Mouse (Mus musculus) myocyte (in vitro differentiated cells): ENCODE data around the gene Brat1. TPM values are rescaled to one million over a fixed set of nuclear protein-coding genes. Genes with fewer than 3 reads are reported as not detected.

Source experiments
- H3K27me3 ChIP-seq: one replicate; pipeline ENCODE4 v1.6.1; 2011; ENCODE audit not compliant: control insufficient read depth, insufficient read depth, insufficient read length
- H3K36me3 ChIP-seq: one replicate; pipeline ENCODE4 v1.6.1; 2011; ENCODE audit not compliant: control insufficient read depth, insufficient read depth
- H3K4me2 ChIP-seq: one replicate; pipeline ENCODE4 v1.6.1; 2011; ENCODE audit warnings: low read depth, control low read depth
- H3K4me3 ChIP-seq: one replicate; pipeline ENCODE4 v1.5.1; 2011; ENCODE audit warnings: mild to moderate bottlenecking, control low read depth, moderate library complexity
- H3K79me2 ChIP-seq: one replicate; pipeline ENCODE4 v1.6.1; 2011; ENCODE audit not compliant: control insufficient read depth, insufficient read depth
- H3ac ChIP-seq: one replicate; pipeline ENCODE4 v1.6.1; 2011; ENCODE audit not compliant: control insufficient read depth, insufficient read length
- CEBPB ChIP-seq: IDR thresholded peaks from 2 replicates; pipeline ENCODE4 v1.6.1; 2011; ENCODE audit warnings: mild to moderate bottlenecking, moderate library complexity; ENCODE audit not compliant: poor library complexity, insufficient read depth, severe bottlenecking
- E2F4 ChIP-seq: IDR thresholded peaks from one replicate; pipeline ENCODE4 v1.6.1; 2011; ENCODE audit warnings: mild to moderate bottlenecking, control low read depth, moderate library complexity; ENCODE audit not compliant: insufficient read depth
- MAX ChIP-seq: IDR thresholded peaks from one replicate; pipeline ENCODE4 v1.6.1; 2011; ENCODE audit warnings: low read depth, mild to moderate bottlenecking, control low read depth
- MYOD1 ChIP-seq, 3 experiments: IDR thresholded peaks; one replicate each; pipeline ENCODE4 v1.6.1; 2011; ENCODE audit warnings: control low read depth in 2 of 3, low read depth in 2 of 3, mild to moderate bottlenecking in 2 of 3, moderate library complexity in 1 of 3; ENCODE audit not compliant: insufficient read length in 2 of 3, control insufficient read depth in 1 of 3
- MYOG ChIP-seq, 3 experiments: IDR thresholded peaks; one replicate each; pipeline ENCODE4 v1.6.1; 2011; ENCODE audit warnings: control low read depth in 2 of 3, low read depth in 2 of 3, mild to moderate bottlenecking in 2 of 3; ENCODE audit not compliant: insufficient read length in 2 of 3, control insufficient read depth in 1 of 3, insufficient read depth in 1 of 3
- POLR2A ChIP-seq: IDR thresholded peaks from one replicate; pipeline ENCODE4 v1.6.1; 2011; ENCODE audit warnings: low read depth, mild to moderate bottlenecking, control low read depth, moderate library complexity; ENCODE audit not compliant: insufficient read length
- POLR2AphosphoS2 ChIP-seq: IDR thresholded peaks from one replicate; pipeline ENCODE4 v1.6.1; 2011; ENCODE audit warnings: low read depth, control low read depth; ENCODE audit not compliant: insufficient read length
- REST ChIP-seq: IDR thresholded peaks from one replicate; pipeline ENCODE4 v1.6.1; 2011; ENCODE audit warnings: mild to moderate bottlenecking, control low read depth, moderate library complexity; ENCODE audit not compliant: insufficient read depth, insufficient read length
- SRF ChIP-seq: IDR thresholded peaks from one replicate; pipeline ENCODE4 v1.6.1; 2011; ENCODE audit warnings: low read depth; ENCODE audit not compliant: control insufficient read depth, insufficient read length
- TCF12 ChIP-seq: IDR thresholded peaks from one replicate; pipeline ENCODE4 v1.6.1; 2011; ENCODE audit warnings: mild to moderate bottlenecking, control low read depth; ENCODE audit not compliant: poor library complexity, insufficient read depth, severe bottlenecking
- TCF3 ChIP-seq: IDR thresholded peaks from one replicate; pipeline ENCODE4 v1.6.1; 2011; ENCODE audit warnings: low read depth, control low read depth; ENCODE audit not compliant: insufficient read length
- USF1 ChIP-seq: IDR thresholded peaks from one replicate; pipeline ENCODE4 v1.6.1; 2011; ENCODE audit warnings: low read depth, mild to moderate bottlenecking, control low read depth, moderate library complexity
- polyA plus RNA-seq: library from polyadenylated mRNA; unstranded; fragments of >200 nt; fragmentation: generic; extraction: Trizol; gene quantifications from one replicate; pipeline ENCODE4 v1.2.1, GENCODE M21; 2012; ENCODE audit warnings: missing spikeins

The Brat1 gene
- polyA plus RNA-seq, 1 experiment = 14.2 TPM

DNA sequence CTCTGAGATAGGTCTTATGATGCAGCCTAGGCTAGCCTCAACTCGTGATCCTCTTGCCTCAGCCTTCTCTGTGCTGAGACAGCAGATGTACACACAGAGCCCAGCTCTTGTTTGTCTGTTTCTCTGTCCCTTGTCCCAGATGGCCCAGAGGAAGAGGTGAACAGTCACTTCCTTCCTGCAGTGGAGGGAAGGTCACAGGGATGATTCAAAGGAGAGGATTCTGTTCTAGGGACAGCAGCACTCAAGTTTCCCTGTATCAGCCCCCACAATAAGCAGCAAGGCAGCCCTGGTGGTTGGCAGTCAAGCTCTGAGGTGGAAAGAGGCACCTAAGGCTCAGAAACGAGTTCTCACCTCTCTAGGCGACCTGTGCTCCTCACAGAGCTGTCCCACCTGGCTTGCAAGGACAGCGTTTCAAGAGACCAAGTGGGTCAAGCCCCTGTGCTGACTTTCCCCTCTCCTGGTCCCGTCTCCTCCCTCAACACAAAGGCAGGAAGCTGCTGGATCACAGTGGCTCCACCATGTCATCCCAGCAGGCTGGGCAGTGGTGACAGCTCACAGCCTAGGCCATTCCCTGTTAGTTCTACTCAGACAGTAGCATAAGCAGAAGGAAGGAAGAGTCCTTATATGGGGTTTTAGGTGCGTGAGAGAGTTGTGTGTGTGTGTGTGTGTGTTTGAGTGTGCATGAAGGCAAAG lies 60.3 kb downstream of the Brat1 start:
- H3ac ChIP-seq = no peak overlapping the region
- TF ChIP-seq TCF3 (no peak), E2F4 (no peak), TCF12 (no peak), SRF (no peak), USF1 (no peak), POLR2AphosphoS2 (no peak)

GRCm38 (mm10) chr5:140766566-140766965 lies 61.8 kb downstream of the Brat1 start:
- no peaks in the 10 kb centered on the region for H3K36me3 ChIP-seq
- no peak overlapping the region for H3K4me2 ChIP-seq
- H3K27me3 ChIP-seq = no peaks in the 10 kb centered on the region
- no peak overlapping the region for H3K4me3 ChIP-seq
- TF ChIP-seq TCF12 (peak; percentile 19), CEBPB (no peak), SRF (peak; percentile 80), MYOG (IDR thresholded peaks at IDR 0.05; ENCODE audit: control insufficient read depth in 1 of 3, insufficient read depth in 1 of 3, insufficient read length in 2 of 3, low read depth in 2 of 3) (peak in 1 of 3 experiments; percentile 58), MYOD1 (IDR thresholded peaks at IDR 0.05; ENCODE audit: control insufficient read depth in 1 of 3, insufficient read length in 2 of 3, low read depth in 2 of 3) (peak in 2 of 3 experiments; percentile 35 to 39), POLR2A (no peak)
- H3ac ChIP-seq = no peak overlapping the region
- no peaks in the 10 kb centered on the region for H3K79me2 ChIP-seq

More for the DNA sequence above, 60.3 kb downstream of the Brat1 start:
- H3K79me2 ChIP-seq = no peaks in the 10 kb centered on the region
- no peak overlapping the region for H3K4me2 ChIP-seq
- H3K27me3 ChIP-seq = no peaks in the 10 kb centered on the region
- H3K36me3 ChIP-seq = peaks cover 4% of the 10 kb centered on the region
- no peak overlapping the region for H3K4me3 ChIP-seq

GRCm38 (mm10) chr5:140767704-140768141 lies 62.9 kb downstream of the Brat1 start:
- no peaks in the 10 kb centered on the region for H3K27me3 ChIP-seq
- H3K4me2 ChIP-seq = peak overlapping the region; percentile 55
- H3K36me3 ChIP-seq = no peaks in the 10 kb centered on the region
- no peak overlapping the region for H3ac ChIP-seq
- no peaks in the 10 kb centered on the region for H3K79me2 ChIP-seq
- no peak overlapping the region for H3K4me3 ChIP-seq
- TF ChIP-seq E2F4 = no peak
- TF ChIP-seq CEBPB = no peak
- peak in 1 of 3 experiments; percentile 4 for TF ChIP-seq MYOG (IDR thresholded peaks at IDR 0.05; ENCODE audit: control insufficient read depth in 1 of 3, insufficient read depth in 1 of 3, insufficient read length in 2 of 3, low read depth in 2 of 3)
- TF ChIP-seq MYOD1 (IDR thresholded peaks at IDR 0.05; ENCODE audit: control insufficient read depth in 1 of 3, insufficient read length in 2 of 3, low read depth in 2 of 3) = peak in 1 of 3 experiments; percentile 35

DNA sequence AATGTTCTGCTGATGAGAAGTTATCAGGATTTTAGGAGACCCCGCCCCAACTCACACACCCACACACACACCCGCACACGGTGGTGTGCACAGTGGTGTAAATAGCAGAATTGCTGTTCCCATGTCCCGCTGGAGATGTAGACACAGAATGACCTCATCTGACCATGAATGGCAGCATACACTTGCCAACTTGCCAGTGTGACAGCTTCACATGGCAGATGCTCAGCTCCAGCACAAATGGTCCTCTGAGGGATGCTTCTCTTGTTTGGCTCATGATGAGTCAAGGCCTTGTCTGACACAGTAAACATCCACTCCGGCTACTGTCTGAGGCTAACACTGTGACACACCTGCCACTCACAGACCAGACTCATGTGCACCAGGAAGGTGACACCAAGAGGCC lies 63.5 kb downstream of the Brat1 start:
- H3K36me3 ChIP-seq = no peaks in the 10 kb centered on the region
- H3K4me3 ChIP-seq = no peak overlapping the region
- peak overlapping the region; percentile 55 for H3K4me2 ChIP-seq
- no peak overlapping the region for H3ac ChIP-seq
- H3K79me2 ChIP-seq = no peaks in the 10 kb centered on the region
- TF ChIP-seq MYOG (IDR thresholded peaks at IDR 0.05; ENCODE audit: control insufficient read depth in 1 of 3, insufficient read depth in 1 of 3, insufficient read length in 2 of 3, low read depth in 2 of 3) (peak in 2 of 3 experiments; percentile 32 to 55), MAX (no peak), TCF3 (no peak), MYOD1 (IDR thresholded peaks at IDR 0.05; ENCODE audit: control insufficient read depth in 1 of 3, insufficient read length in 2 of 3, low read depth in 2 of 3) (peak in 2 of 3 experiments; percentile 76 to 77), CEBPB (no peak), SRF (peak; percentile 91), USF1 (no peak), REST (no peak), POLR2AphosphoS2 (no peak)
- H3K27me3 ChIP-seq = no peaks in the 10 kb centered on the region

Other genes starting within 250 kb of the Brat1 start
- 9.0 TPM for gene Chst12, start 199.5 kb upstream of the Brat1 start, polyA plus RNA-seq
- gene Grifin, start 139.9 kb upstream of the Brat1 start, polyA plus RNA-seq = not detected
- 3.1 TPM for gene Lfng, start 97.7 kb upstream of the Brat1 start, polyA plus RNA-seq
- 23.8 TPM for gene Ttyh3, start 56.0 kb upstream of the Brat1 start, polyA plus RNA-seq
- gene Iqce, start 2.6 kb upstream of the Brat1 start, polyA plus RNA-seq = 4.8 TPM
- gene Amz1, start 19.1 kb downstream of the Brat1 start, polyA plus RNA-seq = 1.2 TPM
- 48.8 TPM for gene Gna12, start 125.4 kb downstream of the Brat1 start, polyA plus RNA-seq